Mouse (Mus musculus) limb, embryonic 11.5 days (tissue): ENCODE results near the gene Ror1. TPM values are rescaled to one million over a fixed set of nuclear protein-coding genes. Genes with fewer than 3 reads are reported as not detected.

ENCODE experiments used
- ATAC-seq: fragments of 200-750 bp; cut with Nextera tagmentation; 2 replicates; pipeline ENCODE4 v1.8.0; 2017; ENCODE audit warnings: low read depth; ENCODE audit not compliant: insufficient number of reproducible peaks, low FRiP score, low TSS enrichment
- DNase-seq: peaks from one replicate; pipeline ENCODE4 v3.0.0-alpha.2; 2015; ENCODE audit warnings: low spot score
- H3K27ac ChIP-seq: fragments of 300-500 bp; sonication (generic); replicated peaks from 2 replicates; pipeline ENCODE4 v1.5.1; 2014; ENCODE audit warnings: low read depth, mild to moderate bottlenecking, low read length
- H3K27me3 ChIP-seq: fragments of 300-500 bp; sonication (generic); 2 replicates; pipeline ENCODE4 v1.6.1; 2014; ENCODE audit warnings: mild to moderate bottlenecking, low read length, mixed read lengths; ENCODE audit not compliant: control insufficient read depth, insufficient read depth
- H3K36me3 ChIP-seq: fragments of 300-500 bp; sonication (generic); 2 replicates; pipeline ENCODE4 v1.6.1; 2014; ENCODE audit warnings: mild to moderate bottlenecking, low read length, moderate library complexity, mixed read lengths; ENCODE audit not compliant: control insufficient read depth, insufficient read depth
- H3K4me1 ChIP-seq: fragments of 300-500 bp; sonication (generic); 2 replicates; pipeline ENCODE4 v1.6.1; 2014; ENCODE audit warnings: low read length, mixed read lengths; ENCODE audit not compliant: control insufficient read depth, insufficient read depth
- H3K4me2 ChIP-seq: fragments of 300-500 bp; sonication (generic); 2 replicates; pipeline ENCODE4 v1.6.1; 2014; ENCODE audit warnings: low read depth, mild to moderate bottlenecking, moderate library complexity; ENCODE audit not compliant: severe bottlenecking
- H3K4me3 ChIP-seq: fragments of 300-500 bp; sonication (generic); 2 replicates; pipeline ENCODE4 v1.5.1; 2014; ENCODE audit warnings: low read depth, low read length
- H3K9ac ChIP-seq: fragments of 300-500 bp; sonication (generic); 2 replicates; pipeline ENCODE4 v1.6.1; 2014; ENCODE audit warnings: mild to moderate bottlenecking, low read length
- H3K9me3 ChIP-seq: fragments of 300-500 bp; sonication (generic); 2 replicates; pipeline ENCODE4 v1.6.1; 2016; ENCODE audit warnings: low read length; ENCODE audit not compliant: control insufficient read depth
- WGBS: fragments of 180-500 bp; shearing (Covaris S2); extraction: QIAGEN DNeasy Blood & Tissue Kit; methylation state at CpG from one replicate; pipeline ENCODE4 v1.1.7; 2014; 5-methylcytosine and 5-hydroxymethylcytosine counted together
- polyA plus RNA-seq: library from polyadenylated mRNA; unstranded; fragments of >200 nt; fragmentation: Nextera tagmentation; extraction: Ambion mirVana; gene quantifications from 2 replicates; pipeline ENCODE4 v1.2.1, GENCODE M21; 2014

The Ror1 gene
- polyA plus RNA-seq, 1 experiment from 2014 or later = 12.6 TPM

DNA sequence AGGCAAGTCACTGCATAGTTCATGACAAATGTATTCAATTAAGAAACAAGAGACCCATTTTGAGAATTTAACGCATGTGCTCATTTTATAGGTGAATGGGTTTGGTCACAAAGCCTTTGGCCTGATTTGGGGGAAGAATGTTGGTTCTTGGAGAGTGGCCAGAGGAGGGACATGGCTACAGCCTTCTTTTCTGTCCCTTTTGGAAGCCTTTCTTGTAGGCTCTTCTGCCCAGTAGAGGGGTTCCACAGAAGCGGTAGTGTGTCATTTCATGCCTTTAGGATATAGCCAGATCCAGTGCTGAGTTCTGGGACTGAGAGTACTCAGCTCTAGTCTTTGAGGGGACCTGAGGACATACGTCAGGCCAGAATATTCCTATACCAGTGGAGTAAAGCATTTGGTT, 26.8 kb downstream of the Ror1 start:
- Histone ChIP-seq H3K4me3 (no peak overlapping the region), H3K27me3 (peaks cover 3% of the 10 kb centered on the region; the same call in 1 of the 2 replicates), H3K27ac (no peak overlapping the region), H3K9me3 (no peaks in the 10 kb centered on the region; the same call in 1 of the 2 replicates), H3K9ac (no peak overlapping the region), H3K36me3 (no peaks in the 10 kb centered on the region), H3K4me1 (peaks cover 8% of the 10 kb centered on the region; the same call in 1 of the 2 replicates), H3K4me2 (no peak overlapping the region)
- ATAC-seq (no peak), DNase-seq (no peak)
- WGBS = 78% methylated on average over 3 of the region's 3 CpGs

DNA sequence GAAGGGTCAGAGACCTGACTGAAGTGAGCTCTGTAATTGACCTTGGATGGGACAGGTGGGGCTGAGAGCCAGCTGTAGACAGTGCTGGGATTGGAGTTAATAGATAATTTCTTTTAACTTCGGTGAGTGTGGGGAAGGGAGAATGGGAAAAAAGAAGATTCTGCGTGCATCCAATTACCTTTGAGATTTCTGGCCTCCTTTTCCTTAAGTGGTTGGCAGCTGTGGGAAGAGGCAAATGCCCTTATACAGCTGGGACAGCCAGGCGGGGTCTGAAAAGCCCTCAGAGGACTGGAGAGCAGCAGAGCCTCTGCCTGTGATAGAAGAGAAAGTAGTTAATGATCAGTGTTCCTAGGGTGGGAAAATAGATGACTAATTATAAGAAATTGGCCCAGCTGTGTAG, 27.9 kb downstream of the Ror1 start:
- Histone ChIP-seq H3K9me3 (no peaks in the 10 kb centered on the region; the same call in 1 of the 2 replicates), H3K4me2 (no peak overlapping the region), H3K27ac (no peak overlapping the region), H3K4me3 (no peak overlapping the region), H3K27me3 (peaks cover 3% of the 10 kb centered on the region; the same call in 1 of the 2 replicates), H3K36me3 (no peaks in the 10 kb centered on the region), H3K4me1 (peaks cover 8% of the 10 kb centered on the region; the same call in 1 of the 2 replicates), H3K9ac (no peak overlapping the region)
- DNase-seq (no peak), ATAC-seq (no peak)
- WGBS = 71% methylated on average over 3 of the region's 3 CpGs

DNA sequence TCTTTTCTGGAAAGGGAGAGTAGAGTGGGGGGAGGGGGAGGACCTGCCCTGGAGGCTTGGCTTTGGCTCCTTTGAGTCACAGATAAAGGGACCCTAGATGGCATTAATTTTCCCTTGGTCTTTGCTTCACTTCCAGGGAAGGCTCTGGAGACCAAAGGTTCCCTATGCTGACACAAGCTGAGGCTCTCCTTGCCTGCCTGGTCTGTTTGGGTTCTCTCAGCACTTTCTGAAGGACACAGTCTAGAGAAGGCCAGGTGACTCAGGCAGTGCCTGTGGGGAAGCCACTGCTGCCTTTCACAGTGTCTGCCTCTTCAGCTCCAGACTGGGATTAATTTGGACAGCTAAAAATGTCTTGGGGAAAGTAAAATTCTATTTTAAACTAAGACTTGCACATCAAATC, 28.5 kb downstream of the Ror1 start:
- H3K4me2 ChIP-seq = no peak overlapping the region
- peaks cover 8% of the 10 kb centered on the region; the same call in 1 of the 2 replicates for H3K4me1 ChIP-seq
- DNase-seq = no peak
- H3K27me3 ChIP-seq = peaks cover 3% of the 10 kb centered on the region; the same call in 1 of the 2 replicates
- H3K9ac ChIP-seq = no peak overlapping the region
- H3K4me3 ChIP-seq = no peak overlapping the region
- H3K36me3 ChIP-seq = no peaks in the 10 kb centered on the region
- ATAC-seq = no peak
- H3K27ac ChIP-seq = no peak overlapping the region
- H3K9me3 ChIP-seq = no peaks in the 10 kb centered on the region; the same call in 1 of the 2 replicates

DNA sequence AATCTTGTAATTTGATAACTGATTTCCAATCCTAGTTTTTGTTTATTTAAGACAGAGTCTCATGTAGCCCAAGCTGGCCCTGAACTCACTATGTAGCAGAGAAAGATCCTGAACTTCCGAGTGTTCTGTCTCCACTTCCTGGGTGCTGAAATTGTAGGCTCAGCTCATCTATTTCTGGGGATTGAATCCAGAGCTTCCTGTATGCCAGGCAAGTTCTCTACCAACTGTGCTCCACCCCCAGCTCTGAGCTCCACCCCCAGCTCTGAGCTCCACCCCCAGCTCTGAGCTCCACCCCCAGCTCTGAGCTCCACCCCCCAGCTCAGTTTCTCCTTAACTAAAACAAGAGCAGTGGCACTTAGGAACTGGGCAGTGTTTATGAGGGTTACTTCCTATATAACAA, 29.3 kb downstream of the Ror1 start:
- no peaks in the 10 kb centered on the region for H3K36me3 ChIP-seq
- no peak for ATAC-seq
- WGBS = 76% methylated on average over 1 of the region's 1 CpGs

DNA sequence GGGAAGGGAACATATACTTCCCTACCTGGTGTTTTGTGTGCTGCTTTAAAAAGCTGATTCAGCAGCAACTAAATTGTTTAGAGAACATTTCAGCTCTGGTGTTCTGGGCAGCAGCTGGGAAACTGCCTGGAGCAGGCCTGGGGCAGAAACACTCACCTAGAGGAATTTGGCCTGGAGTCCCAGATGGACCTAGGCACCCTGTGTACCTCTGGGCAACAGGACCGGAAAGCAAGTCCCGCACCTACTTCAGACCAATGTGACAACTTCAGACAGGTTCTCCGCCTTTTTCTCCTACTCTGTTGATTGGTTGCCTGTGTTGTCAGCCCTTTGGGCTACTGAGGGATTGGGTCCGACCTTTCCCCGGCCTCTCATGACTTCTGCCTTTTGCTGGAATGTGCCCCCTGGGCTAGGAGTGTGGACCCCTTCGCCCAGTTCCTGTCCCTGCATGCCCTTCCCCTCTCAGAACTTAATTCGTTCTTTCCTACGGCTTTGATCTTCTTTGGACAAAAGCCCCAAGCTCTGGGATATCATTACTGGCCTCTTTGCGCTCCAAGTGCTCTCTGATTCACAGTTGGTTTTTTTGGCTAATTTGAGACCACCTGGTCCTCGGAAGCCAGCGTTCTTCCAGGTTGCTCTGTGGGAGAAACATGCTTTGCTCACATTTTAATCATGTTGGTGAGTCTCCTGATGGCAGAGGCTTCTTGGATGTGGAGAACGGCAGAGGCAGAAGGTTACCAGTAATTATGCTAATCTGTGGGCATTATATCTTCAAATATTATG, 31.1 kb downstream of the Ror1 start:
- no peak overlapping the region for H3K4me2 ChIP-seq
- H3K36me3 ChIP-seq = no peaks in the 10 kb centered on the region
- DNase-seq (no peak), ATAC-seq (no peak)
- H3K27ac ChIP-seq = no peak overlapping the region
- H3K4me3 ChIP-seq = no peak overlapping the region
- peaks cover 8% of the 10 kb centered on the region; the same call in 1 of the 2 replicates for H3K4me1 ChIP-seq
- no peaks in the 10 kb centered on the region; the same call in 1 of the 2 replicates for H3K9me3 ChIP-seq
- H3K9ac ChIP-seq = no peak overlapping the region
- 28% methylated on average over 12 of the region's 12 CpGs for WGBS
- no peaks in the 10 kb centered on the region for H3K27me3 ChIP-seq

More for the DNA sequence above, 29.3 kb downstream of the Ror1 start:
- Histone ChIP-seq H3K9me3 (no peaks in the 10 kb centered on the region; the same call in 1 of the 2 replicates), H3K4me1 (peaks cover 8% of the 10 kb centered on the region; the same call in 1 of the 2 replicates), H3K9ac (no peak overlapping the region), H3K4me3 (no peak overlapping the region), H3K4me2 (no peak overlapping the region), H3K27ac (no peak overlapping the region), H3K27me3 (peaks cover 3% of the 10 kb centered on the region; the same call in 1 of the 2 replicates)
- no peak for DNase-seq

DNA sequence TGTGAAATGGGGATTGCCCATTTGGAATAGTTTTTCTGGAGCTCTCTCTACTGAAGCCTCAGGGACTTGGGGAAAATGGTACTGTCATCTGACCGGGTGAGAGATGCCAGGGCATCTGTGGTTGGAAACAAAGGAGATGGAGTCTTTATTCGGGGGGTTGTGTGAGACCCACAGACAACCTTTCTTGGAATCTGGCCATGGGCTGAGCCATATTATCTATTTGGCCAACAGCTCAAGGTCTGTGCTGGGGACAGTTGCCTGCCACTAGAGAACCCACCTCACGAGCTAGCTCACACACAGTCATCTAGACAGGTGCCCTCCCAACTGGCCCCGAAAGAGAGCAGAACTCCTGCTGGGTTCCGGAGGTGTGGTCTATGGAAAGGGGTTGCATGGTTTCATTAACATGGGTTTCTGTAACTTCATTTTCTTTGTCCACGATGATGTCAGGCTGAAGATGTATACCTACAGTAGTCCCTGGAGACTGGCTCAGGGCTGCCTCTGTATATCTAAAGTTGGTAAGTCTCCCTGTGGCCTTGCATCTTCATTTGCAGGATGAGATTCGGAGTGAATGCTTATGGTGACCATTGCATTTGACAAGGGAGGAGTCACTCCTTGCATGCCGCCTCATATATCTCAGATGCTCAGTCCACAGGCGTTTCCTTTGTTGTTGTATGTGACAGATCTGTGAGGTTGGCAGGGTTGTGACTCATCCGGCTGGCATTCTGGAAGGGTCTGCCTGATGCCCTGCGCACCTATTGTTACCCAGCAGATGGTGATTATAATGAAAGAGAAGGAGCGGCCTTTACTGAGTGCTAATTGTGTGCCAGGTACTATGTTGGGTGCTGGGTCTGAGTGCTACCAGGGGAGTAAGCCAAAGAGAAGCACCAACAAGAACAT, 32.7 kb downstream of the Ror1 start:
- ATAC-seq (no peak), DNase-seq (no peak)
- no peak overlapping the region for H3K9ac ChIP-seq
- H3K4me3 ChIP-seq = no peak overlapping the region
- H3K9me3 ChIP-seq = no peaks in the 10 kb centered on the region; the same call in 1 of the 2 replicates
- no peaks in the 10 kb centered on the region for H3K36me3 ChIP-seq
- H3K27ac ChIP-seq = no peak overlapping the region
- no peak overlapping the region for H3K4me2 ChIP-seq
- peaks cover 10% of the 10 kb centered on the region; the same call in 1 of the 2 replicates for H3K4me1 ChIP-seq
- WGBS = 90% methylated on average over 12 of the region's 12 CpGs
- H3K27me3 ChIP-seq = no peaks in the 10 kb centered on the region

DNA sequence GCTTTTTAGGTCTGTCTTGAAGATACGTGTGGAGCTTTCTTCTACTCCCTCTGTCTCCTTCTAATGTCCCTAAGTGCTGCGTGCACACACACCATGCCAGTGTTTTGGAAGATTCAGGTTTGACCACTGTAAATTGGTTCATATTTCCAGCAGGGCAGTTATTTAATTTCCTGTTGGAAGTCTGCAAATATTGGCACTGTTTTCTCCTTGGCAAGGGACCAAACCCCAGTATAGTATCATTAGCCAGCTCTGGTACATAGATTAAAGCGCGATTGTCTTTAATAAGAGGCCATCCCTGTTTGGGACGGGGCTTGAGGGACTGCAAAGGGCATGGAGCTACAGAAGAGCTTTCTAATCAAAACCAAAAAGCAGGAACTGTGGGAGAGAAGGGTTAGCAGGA, 33.6 kb downstream of the Ror1 start:
- H3K4me1 ChIP-seq = peaks cover 10% of the 10 kb centered on the region; the same call in 1 of the 2 replicates
- H3K27ac ChIP-seq = no peak overlapping the region
- H3K4me3 ChIP-seq = no peak overlapping the region
- DNase-seq = no peak
- H3K27me3 ChIP-seq = no peaks in the 10 kb centered on the region
- no peak for ATAC-seq
- H3K36me3 ChIP-seq = no peaks in the 10 kb centered on the region
- no peak overlapping the region for H3K4me2 ChIP-seq
- no peak overlapping the region for H3K9ac ChIP-seq
- 79% methylated on average over 5 of the region's 5 CpGs for WGBS
- H3K9me3 ChIP-seq = no peaks in the 10 kb centered on the region; the same call in 1 of the 2 replicates

DNA sequence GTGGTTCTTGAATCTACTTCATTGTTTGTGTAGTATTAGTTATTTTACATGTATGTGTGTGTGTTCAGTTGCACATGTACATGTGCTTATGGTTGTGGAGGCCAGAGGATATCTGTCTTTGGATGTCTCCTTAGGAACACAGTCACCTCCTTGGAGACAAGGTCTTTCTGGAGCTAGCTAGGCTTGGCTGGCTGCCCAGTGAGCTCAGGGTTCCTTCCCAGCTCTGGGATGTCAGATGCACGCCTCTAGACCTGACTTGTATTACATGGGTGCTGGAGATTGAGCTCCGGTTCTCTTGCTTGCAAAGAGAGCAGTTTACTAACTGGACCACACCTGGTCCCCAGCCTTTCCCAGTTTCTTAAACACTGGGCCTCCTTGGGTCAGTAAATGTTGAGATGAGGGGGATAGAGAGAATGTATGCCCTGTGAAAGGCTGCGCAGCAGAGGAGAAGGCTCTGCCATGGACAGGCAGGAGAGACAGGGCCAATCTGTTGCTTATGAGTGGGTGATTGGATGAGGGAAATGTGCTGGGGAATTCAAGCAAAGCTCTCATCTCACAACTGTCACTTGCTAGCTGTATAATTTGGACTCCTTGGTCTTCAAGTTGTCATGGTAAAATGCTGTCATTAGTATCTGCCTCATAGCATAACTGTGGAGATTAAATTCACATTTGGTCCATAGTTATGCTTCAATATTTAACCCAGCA, 35.3 kb downstream of the Ror1 start:
- WGBS = 83% methylated on average over 3 of the region's 3 CpGs
- Histone ChIP-seq H3K36me3 (no peaks in the 10 kb centered on the region), H3K27ac (no peak overlapping the region), H3K9ac (no peak overlapping the region), H3K9me3 (no peaks in the 10 kb centered on the region), H3K4me2 (no peak overlapping the region), H3K27me3 (no peaks in the 10 kb centered on the region), H3K4me3 (no peak overlapping the region), H3K4me1 (peaks cover 10% of the 10 kb centered on the region; the same call in 1 of the 2 replicates)
- ATAC-seq = no peak
- no peak for DNase-seq
